Mouse (Mus musculus): ENCODE results near the gene Zbtb44.

DNA sequence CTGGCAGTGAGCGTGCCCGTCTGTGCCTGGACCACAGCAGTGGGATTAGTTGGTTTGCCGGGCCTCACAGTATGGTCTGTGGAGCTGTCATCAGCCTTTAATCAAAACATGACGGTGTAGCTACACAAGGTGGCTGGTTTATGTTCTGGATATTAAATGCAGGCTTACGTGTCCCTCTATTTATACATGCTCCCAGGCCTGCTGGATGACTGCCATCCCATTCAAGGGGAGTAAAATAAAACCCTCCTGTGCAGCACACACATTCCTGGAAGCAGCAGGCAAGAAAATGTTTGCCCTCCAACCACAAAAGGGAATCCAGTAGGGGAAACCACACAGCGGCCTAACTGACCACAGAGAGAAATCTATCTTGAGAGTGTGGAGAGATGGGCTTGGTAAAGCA is 44.7 kb upstream of the Zbtb44 start:
- TF ChIP-seq POLR2A (IDR thresholded peaks at IDR 0.05; ENCODE audit: borderline replicate concordance, low read depth, low read length) (no peak), CTCF (IDR thresholded peaks at IDR 0.05; ENCODE audit: low read depth, low read length) (no peak)

Measured in bone marrow macrophage, adult 2 months (primary cell).